Mouse (Mus musculus): ENCODE measurements around the gene Farp2.

Gene Farp2

DNA sequence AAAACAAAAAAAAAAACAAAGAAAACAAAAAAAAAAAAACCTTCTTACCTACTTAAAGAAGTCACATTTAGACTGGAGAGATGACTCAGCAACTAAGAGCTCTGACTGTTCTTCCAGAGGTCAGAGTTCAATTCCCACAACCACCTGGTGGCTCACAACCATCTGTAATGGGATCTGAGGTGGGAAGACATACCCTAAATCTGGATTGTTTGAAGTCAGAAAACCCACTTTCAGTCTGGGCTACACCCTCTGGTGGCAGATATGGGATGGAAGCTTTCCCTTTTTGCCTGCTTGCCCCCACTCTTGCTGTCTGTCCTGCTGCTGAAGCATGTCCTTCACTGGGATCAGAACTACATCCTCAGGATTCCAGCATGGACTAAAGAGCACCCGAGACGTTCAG lies 31.3 kb downstream of the Farp2 start:
- in situ Hi-C loops (cut with MboI; ENCODE audit: low pct_unique_long_range_greater_than_20kb in 1 of 2, low sequenced_read_pairs in 2 of 2, unreplicated experiment in 1 of 2), result no loop called here

DNA sequence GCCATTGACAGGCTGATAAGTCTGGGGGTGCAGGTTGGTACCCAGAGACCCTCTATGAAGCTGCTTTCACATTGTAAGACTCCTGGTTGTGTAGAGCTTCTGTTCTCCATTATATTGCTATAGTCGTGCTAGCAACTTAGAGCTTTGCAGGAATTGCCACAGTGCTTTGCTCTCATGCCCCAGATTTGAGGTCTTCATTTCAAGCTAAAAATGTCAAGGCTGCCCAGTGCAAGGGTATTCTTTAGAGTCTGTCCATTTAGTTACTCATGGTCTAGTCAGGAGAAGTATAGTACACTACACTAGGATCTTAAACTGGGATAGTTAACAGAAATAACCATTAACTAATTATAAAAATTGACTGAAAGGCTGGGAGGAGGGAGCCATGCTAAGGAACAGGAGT lies 35.4 kb downstream of the Farp2 start:
- in situ Hi-C loops (cut with MboI; ENCODE audit: low pct_unique_long_range_greater_than_20kb in 1 of 2, low sequenced_read_pairs in 2 of 2, unreplicated experiment in 1 of 2), result no loop called here

DNA sequence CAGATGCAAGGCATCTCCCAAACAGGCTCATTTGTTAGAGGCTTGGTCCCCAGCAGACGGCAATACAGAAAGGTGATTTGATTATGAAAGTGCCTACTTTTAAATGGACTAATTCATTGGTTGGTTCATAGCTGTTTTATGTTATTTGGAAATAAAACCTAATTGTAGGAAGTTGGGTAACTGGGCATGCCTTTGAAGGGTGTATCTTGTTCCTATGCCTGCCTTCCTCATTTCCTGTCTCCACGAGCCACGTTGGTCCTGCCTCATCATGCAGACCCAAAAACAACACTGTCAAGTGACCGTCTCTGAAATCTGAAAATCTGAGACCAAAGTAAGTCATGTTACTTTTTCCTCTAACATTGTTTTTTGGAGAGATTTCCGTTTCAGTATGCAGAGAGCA lies 39.5 kb downstream of the Farp2 start:
- in situ Hi-C loops (cut with MboI; ENCODE audit: low pct_unique_long_range_greater_than_20kb in 1 of 2, low sequenced_read_pairs in 2 of 2, unreplicated experiment in 1 of 2), result no loop called here

DNA sequence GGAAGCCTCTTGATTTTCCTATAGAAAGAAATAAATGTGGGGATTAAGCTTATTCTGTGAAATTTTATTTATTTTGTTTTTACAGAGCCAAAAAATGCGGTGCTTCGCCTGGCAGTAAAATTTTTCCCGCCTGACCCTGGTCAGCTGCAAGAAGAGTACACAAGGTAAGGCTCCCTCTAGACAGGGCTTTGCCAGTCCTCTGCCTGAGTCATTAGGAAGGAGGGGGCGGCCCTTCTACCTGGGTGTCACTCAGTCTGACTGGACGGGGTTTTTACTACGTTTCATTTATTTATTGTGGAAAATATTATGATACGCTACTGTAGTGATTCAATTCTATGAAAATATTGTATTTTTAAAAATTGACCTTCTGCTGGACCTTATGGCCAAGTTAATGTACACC lies 51.3 kb downstream of the Farp2 start:
- in situ Hi-C loops (cut with MboI; ENCODE audit: low pct_unique_long_range_greater_than_20kb in 1 of 2, low sequenced_read_pairs in 2 of 2, unreplicated experiment in 1 of 2), result no loop called here

DNA sequence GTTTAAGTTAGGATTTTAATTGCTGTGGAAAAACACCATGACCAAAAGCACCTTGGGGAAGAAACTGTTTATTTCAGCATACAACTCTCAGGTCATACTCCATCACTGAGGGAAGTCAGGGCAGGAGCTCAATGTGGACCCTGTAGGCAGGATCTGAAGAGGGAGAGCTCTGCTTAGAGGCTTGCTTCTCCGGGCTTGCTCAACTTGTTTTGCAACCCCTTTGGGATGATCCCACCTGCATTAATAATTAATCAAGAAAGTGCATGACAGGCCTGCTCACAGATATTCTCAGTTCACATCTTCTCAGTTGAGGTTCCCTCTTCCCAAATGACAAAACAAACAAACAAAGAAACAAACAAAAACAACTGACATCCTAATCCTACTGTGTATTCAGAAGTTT lies 51.8 kb downstream of the Farp2 start:
- in situ Hi-C loops (cut with MboI; ENCODE audit: low pct_unique_long_range_greater_than_20kb in 1 of 2, low sequenced_read_pairs in 2 of 2, unreplicated experiment in 1 of 2), result no loop called here

DNA sequence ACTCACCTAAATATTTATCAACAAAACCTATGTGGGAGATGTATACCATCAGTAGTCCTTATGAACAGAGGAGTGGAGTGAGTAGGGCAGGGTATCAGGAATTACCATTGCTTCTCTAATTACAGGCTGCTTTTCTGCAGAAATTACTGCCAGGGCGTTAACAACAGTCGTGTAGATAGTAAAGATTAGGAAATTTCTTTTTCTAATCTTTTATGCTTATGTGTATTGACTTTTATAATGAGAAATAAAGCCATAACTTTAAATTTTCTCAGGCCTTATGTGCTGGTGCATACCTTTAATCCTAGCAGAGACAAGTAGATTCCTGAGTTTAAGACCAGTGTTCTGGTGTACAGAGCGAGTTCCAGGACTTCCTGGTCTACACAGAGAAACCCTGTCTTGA lies 52.9 kb downstream of the Farp2 start:
- in situ Hi-C loops (cut with MboI; ENCODE audit: low pct_unique_long_range_greater_than_20kb in 1 of 2, low sequenced_read_pairs in 2 of 2, unreplicated experiment in 1 of 2), result no loop called here

DNA sequence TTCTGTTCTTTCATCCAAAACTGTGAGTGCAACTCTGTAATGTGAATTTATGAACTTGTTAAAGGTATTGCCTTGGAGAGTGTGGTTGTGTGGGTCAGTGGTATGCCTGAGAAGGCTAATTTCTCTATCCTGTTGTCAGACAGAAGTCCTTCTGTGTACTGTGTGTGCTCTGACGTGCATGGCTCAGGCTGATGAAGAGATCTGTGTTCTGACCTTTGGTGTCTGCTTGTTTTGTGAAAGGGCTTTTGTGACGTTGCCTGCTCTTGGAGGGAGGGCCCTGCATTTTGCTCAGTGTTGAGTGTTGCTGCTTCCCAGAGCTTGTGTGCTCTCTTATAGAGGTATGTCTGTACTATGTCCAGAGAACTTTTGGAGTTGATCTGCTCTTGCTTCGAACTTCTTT lies 55.1 kb downstream of the Farp2 start:
- in situ Hi-C loops (cut with MboI; ENCODE audit: low pct_unique_long_range_greater_than_20kb in 1 of 2, low sequenced_read_pairs in 2 of 2, unreplicated experiment in 1 of 2), result no loop called here

DNA sequence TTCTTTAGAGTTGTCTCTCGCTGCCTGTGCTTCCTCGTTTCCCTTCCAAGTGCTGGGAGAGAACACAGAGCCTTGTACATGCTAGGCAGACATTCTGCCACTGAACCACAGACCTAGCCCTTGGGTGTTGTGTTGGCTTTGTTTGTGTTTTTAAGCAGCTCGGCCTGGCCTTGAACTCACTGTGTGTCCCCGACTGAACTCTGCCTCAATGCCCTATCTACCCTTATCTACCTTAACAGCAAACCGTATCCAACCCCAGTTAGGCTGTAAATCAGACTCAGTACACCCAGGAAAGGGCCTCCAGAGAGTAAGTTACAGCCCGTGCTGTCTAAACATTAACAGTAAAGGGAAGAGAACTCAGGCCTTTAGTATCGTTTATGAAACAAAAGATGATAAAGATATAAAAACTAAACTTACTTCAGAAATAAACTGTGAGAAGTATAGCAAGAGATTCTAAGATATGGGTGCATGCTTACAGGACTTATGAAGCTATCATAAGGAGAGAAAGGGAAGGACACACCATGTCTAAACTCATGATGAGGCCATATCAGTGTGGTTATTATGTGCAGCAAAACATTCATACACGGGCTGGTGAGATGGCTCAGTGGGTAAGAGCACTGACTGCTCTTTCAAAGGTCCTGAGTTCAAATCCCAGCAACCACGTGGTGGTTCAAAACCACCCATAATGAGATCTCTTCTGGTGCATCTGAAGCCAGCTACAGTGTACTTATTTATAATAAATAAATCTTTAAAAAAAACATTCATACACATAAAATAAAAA lies 56.0 kb downstream of the Farp2 start:
- in situ Hi-C loops (cut with MboI; ENCODE audit: low pct_unique_long_range_greater_than_20kb in 1 of 2, low sequenced_read_pairs in 2 of 2, unreplicated experiment in 1 of 2), result no loop called here

DNA sequence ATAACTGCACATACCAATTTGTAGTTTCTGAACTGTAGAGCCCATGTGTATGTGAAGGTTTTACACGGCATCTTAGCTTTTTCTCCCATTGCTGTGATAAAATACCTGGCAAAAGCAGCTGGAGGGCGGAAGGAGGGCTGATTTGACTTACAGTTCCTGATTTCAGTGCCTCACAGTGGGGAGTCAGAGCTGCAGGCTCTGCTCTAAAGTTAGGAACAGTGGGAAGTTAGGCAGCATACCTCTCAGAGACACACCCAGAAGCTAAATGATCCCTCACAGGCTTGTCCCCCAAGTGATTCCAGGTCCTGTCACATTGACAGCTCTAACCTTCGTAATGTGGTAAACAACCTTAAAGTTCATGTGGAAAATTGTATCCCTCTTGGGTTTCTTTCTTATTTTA lies 65.2 kb downstream of the Farp2 start:
- in situ Hi-C loops (cut with MboI; ENCODE audit: low pct_unique_long_range_greater_than_20kb in 1 of 2, low sequenced_read_pairs in 2 of 2, unreplicated experiment in 1 of 2), result no loop called here

DNA sequence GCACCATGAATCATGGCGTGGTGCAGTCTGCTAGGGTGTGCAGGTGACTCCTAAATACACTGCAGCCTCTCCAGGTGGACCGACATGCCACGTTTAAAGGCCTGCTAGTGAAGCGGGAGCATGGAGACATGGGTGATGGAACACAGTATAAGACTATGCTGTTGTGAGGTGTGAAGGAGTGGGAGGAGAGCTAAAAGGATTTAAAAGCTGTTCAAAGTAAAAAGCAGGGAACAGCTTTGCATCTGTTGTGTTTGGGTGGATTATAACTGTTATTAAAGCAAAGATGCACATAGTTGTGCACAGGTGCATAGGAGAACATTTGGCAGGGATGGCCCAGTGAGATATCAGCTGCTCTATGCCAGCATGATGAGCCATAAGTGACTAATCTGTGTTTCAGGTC lies 66.0 kb downstream of the Farp2 start:
- in situ Hi-C loops (cut with MboI; ENCODE audit: low pct_unique_long_range_greater_than_20kb in 1 of 2, low sequenced_read_pairs in 2 of 2, unreplicated experiment in 1 of 2), result no loop called here

DNA sequence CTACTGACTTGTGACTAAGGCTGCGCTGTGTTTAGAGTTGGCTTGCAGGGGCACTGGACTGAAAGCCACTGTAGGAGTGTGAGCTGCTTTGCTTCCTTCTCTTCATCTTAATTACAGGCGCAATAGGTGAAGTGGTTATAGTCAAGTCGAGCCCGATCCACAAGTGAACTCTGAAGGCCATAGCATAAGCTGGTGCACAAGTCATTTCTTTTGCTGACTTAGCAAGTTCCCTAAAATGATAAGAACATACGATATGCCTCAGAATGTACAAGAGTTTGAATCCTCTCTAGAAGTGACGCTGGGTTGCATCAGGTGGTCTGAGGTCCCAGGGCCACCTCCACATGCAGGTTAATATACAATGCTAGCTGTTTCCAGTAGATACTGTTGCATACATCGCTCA lies 69.7 kb downstream of the Farp2 start:
- in situ Hi-C loops (cut with MboI; ENCODE audit: low pct_unique_long_range_greater_than_20kb in 1 of 2, low sequenced_read_pairs in 2 of 2, unreplicated experiment in 1 of 2), result no loop called here

DNA sequence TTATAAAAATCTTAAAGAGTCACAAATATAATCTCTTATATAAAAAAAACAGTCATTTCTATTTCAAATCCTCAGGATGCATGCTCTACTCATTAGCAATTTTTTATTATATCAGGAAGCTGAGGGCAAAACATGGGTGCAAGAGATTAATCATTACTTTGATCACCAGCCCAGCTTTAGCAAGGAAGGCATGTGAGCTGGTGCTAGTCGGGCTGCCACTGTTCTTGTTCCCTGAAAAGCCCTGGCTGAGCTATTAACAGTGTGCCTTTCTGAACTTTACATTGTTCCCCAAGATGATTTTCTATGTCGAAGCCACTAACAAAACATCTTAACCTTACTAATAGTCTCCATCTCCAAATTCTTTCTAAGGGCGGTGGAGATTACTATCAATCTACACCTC lies 76.5 kb downstream of the Farp2 start:
- in situ Hi-C loops (cut with MboI; ENCODE audit: low pct_unique_long_range_greater_than_20kb in 1 of 2, low sequenced_read_pairs in 2 of 2, unreplicated experiment in 1 of 2), result no loop called here

DNA sequence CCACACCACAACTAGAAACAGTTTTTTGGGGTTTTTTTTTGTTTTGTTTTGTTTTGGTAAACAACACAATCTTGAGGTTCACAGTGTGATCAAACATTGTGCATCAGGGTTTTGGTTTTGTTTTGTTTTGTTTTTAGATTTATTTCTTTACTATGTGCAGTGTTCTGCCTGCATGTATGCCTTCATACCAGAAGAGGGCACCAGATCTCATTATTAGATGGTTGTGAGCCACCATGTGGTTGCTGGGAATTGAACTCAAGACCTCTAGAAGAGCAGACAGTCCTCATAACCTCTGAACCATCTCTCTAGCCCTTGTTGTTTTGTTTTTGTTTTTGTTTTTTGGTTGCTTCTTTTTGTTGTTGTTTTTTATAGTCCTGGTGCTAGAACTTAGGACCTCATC lies 82.1 kb downstream of the Farp2 start:
- in situ Hi-C loops (cut with MboI; ENCODE audit: low pct_unique_long_range_greater_than_20kb in 1 of 2, low sequenced_read_pairs in 2 of 2, unreplicated experiment in 1 of 2), result no loop called here

DNA sequence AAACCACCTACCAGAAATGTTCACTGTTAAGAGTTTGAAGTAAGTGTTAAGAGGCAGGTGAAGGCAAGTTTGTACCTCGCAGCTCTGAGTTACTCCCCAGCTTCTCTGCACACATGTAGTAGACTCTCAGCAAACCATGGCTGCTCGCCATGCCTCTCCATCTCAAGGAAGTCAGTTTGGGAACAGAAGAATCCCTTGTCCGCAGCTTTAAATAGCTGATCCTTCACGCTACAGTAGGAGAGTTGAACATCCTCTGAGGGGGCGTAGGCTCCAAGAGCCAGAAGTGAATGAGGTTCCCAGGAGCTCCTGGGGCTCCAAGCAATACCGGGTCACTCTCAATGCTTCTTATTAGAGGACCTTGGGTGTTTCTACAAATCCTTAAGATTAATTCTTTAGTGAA lies 84.0 kb downstream of the Farp2 start:
- in situ Hi-C loops (cut with MboI; ENCODE audit: low pct_unique_long_range_greater_than_20kb in 1 of 2, low sequenced_read_pairs in 2 of 2, unreplicated experiment in 1 of 2), result no loop called here

DNA sequence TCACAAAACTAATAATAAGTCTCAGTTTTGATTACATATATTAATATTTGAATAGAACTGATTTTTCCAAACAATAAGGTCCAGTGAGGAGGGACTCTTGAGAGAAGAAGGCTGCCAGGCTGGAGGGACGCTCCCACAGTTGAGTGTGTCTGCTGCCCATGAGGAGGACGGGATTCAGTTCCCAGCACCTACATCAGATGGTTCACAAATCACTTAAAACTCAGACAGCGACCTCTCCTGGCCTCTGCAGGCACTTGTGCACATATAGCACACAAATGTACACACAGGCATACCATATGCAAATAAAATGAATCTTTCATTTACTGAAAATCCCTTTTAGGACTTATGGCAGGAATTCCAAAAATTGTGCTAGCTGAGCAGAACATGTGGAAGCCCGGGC lies 91.0 kb downstream of the Farp2 start:
- in situ Hi-C loops (cut with MboI; ENCODE audit: low pct_unique_long_range_greater_than_20kb in 1 of 2, low sequenced_read_pairs in 2 of 2, unreplicated experiment in 1 of 2), result no loop called here

DNA sequence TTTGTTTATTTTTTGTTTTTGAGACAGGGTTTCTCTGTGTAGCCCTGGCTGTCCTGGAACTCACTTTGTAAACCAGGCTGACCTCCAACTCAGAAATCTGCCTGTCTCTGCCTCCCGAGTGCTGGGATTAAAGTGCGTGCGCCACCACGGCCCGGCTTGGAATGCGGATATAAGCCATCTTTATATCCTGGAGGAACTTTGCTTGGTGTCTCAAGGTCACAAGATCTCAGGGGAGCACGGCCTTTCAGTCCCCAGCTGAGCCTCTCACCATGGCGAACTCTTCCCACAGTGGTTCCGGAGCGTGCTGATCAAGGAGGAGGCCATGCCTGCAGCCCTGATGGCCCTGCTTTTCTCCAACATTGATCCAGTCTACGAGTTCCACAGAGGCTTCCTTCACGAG lies 92.0 kb downstream of the Farp2 start:
- in situ Hi-C loops (cut with MboI; ENCODE audit: low pct_unique_long_range_greater_than_20kb in 1 of 2, low sequenced_read_pairs in 2 of 2, unreplicated experiment in 1 of 2), result no loop called here

DNA sequence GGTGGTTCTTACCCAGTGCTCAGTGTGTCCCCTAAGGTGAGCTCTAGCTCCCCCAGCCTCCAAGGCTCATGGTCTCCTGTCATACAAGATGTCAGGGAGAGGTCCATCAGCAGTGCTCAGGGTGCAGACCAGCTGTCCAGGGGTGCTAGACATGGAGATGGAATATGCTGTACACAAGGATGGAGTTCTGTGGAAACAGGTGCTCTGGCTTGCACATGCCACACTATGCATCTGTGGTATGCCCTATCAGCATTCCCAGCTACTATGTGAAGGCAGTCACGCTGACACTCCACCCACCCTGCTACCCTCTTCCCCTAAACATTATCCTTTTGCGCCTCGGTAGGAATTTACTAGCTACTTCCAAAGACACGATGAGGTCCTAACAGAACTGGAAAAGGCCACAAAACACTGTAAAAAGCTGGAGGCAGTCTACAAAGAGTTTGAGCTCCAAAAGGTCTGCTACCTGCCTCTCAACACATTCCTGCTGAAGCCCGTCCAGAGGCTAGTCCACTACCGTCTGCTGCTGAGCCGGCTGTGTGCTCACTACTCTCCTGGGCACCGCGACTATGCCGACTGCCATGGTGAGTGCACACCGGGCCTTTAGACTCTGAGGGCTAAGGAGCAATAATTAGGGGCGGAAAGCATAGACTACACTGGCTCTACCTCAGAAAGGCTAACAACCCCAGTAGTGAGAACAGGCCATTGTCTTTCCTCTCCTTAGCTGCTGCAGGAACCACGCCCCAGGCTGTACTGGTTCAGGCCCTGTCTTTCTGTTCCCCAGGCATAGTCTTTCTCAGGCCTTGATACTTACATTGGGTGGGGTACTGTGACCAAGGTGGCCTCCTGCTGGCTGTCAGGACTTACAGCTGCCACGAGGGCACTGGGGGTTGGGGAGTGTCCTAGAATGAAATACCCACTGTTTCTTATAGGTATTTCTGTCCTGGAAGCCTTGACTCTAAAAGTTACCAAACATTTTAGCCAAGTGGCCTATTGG lies 95.5 kb downstream of the Farp2 start:
- in situ Hi-C loops (cut with MboI; ENCODE audit: low pct_unique_long_range_greater_than_20kb in 1 of 2, low sequenced_read_pairs in 2 of 2, unreplicated experiment in 1 of 2), result no loop called here

DNA sequence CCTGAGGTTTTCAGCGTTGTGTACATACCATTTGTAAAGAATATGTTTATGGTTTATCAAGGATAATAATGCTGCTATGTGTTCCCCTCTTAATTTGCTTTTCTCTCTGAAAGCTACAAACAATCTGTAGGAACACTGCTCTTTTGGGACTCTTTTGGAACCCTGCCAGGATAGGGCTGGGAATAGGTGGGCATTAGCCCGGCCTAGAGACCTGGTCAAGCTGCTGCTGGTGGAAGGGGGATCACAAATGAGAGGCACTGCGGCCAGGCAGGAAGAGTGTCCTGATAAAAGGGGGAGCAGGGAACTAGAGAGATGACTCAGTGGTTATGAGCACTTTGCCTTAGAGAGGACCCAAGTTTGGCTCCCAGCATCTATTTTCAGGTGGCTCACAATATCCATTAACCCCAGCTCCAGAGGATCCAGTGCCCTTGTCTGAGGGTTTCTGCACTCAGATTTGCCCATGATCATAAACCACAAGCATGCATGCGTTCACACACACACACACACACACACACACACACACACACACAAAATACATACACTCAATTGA lies 96.9 kb downstream of the Farp2 start:
- in situ Hi-C loops (cut with MboI; ENCODE audit: low pct_unique_long_range_greater_than_20kb in 1 of 2, low sequenced_read_pairs in 2 of 2, unreplicated experiment in 1 of 2), result no loop called here

DNA sequence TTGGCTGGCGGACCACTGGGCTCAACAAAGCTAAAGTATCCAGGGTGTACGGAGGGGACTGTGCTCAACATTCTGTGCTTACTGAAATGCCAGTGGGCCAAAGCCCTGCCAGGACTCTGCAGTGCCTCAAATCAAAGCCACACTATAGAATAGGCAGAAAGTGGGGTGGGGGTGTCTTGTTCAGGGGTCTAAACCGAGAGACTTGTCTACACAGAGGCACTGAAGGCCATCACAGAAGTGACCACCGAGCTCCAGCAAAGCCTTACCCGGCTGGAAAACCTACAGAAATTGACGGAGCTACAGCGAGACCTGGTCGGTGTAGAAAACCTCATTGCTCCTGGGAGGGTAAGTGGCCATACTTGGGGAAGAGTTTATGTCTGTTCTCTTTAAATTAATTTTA lies 97.9 kb downstream of the Farp2 start:
- in situ Hi-C loops (cut with MboI; ENCODE audit: low pct_unique_long_range_greater_than_20kb in 1 of 2, low sequenced_read_pairs in 2 of 2, unreplicated experiment in 1 of 2), result no loop called here
